Mouse (Mus musculus) cerebellum, adult 11-12 months (tissue): Measurements from ENCODE around the gene Tes3-ps.

Source experiments
- DNase-seq: peaks from one replicate; pipeline ENCODE4 v3.0.0; 2022

Tes3-ps gene

DNA sequence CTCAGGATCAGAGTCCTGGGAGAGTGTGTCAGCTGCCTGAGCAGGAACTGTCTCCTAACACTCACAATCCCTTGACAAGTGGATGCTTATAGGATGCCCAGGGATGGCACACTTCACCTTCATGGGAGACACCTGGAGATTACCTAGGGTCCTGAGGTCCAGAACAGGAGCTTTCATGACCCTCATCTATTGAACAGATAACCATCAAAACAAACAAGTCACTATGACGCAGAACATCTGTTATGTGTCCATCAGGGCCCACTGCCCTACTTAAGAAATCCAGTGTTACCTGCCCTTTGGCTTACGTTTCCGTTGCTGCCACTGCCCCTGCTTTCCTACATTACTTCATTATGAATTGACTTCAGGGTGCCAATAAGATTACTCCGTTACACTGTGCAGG lies 12.7 kb downstream of the Tes3-ps start:
- no peak for DNase-seq

DNA sequence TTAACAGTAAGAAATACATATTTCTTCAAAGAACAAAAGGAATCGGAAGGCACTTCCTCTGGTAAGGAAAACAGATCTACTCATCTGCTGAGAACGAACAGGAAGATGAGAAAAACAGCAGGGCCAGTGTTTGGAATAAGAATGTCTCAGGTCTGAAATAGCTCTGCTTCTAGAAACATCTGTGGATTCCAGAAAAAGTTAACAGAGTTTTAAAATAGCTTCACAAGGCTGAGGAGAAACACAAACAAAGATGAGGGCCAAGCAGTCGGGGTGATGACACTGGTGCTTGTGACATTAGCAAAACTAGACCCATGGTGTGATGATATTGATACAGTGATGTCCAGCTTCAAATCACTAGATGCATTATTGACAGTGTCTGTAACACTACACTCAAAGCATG lies 14.1 kb downstream of the Tes3-ps start:
- DNase-seq, result no peak

- no peak for DNase-seq
These were observed 25.6 kb downstream of the Tes3-ps start for GRCm38 (mm10) chr13:49518761-49519160.

DNA sequence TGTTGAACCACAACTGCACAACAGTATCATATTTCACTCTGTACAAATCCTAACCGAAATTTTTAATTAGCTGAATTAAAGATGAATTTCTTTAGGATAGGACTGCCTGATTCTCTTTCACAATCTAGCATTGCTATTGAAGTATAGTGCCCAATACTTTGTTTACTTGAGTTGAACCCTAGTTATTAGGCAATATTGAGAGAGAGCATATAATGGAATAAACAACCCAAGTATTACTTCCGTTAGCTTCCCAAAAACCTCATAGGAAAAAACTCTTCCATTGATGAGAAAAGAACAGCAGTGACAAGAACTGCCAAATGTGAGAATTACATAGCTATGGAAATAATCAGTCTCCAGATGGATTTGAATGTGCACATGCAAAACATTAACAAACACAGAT lies 33.1 kb downstream of the Tes3-ps start:
- no peak for DNase-seq

DNA sequence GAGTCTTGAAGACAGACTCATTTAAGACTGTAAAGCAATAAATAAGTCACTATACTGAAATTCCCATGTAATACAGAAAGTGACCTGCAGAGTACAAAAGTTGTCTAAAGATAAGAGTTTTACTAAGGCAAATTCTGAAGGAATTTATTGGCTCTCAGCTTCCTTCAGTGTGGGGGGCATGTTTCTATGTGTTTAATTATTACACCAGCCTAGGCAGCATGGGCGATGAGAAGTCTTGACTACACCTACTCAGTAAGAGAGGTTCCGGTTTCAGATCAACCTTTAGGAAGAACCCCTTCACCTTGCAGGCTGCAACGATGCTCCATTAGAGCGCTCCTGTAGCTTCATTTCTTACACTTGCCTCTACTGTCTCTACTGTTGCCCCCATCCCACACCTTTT lies 37.5 kb downstream of the Tes3-ps start:
- DNase-seq, result no peak

- no peak for DNase-seq
These were observed 43.8 kb downstream of the Tes3-ps start for GRCm38 (mm10) chr13:49536946-49537345.

- no peak for DNase-seq
These were observed 45.6 kb downstream of the Tes3-ps start for GRCm38 (mm10) chr13:49538693-49539092.

DNA sequence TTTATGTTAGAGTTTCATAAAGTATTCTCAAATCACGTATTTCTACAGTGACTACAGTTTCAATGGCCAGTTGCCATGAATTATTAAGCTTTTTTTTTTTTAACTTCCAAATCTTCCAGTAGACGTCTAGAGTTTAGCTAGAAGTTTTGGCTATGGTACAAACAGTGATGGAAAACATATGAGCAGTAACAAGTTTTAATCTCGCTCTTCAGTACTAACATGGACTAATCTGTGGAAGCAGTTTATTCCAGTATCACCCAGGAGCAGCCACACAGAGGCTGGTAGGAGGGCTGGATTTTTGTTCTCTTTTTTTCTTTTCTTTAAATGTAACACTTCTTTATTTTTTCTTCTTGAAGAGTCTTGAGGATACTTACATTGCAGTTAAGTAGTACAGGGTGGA lies 51.2 kb downstream of the Tes3-ps start, which contains the start of gene Aspn:
Gene Aspn (plus strand): TSS at position 165 of the 400 bp plus-strand sequence.
- no peak for DNase-seq

- DNase-seq, result no peak
These were observed 52.5 kb downstream of the Tes3-ps start for GRCm38 (mm10) chr13:49545646-49546045.
